ENCODE assay signal across 13 mouse cellular contexts in genomic region chr12:104830283-104830639, GRCm38 (mm10). TPM values are rescaled to one million over a fixed set of nuclear protein-coding genes. Genes with fewer than 3 reads are reported as not detected.
DNase-seq lines count a peak whose midpoint lies in the region; ATAC-seq and TF ChIP-seq lines count a peak whose summit lies in the region.
"Had no signal": no experiment of that assay in that cellular context is flagged by ENCODE, and none has a peak within 500 bp of the region (broad histone marks: within the 10 kb centered on the region; RNA-seq: fewer than 3 reads in every experiment).

No protein-coding gene starts in this region.

- no peaks in the 10 kb centered on the region for H3K9me3 ChIP-seq in hindbrain, embryonic 11.5 days (ENCODE audit: control insufficient read depth, low read length)
- H3K9me3 ChIP-seq in hindbrain, postnatal 0 days (ENCODE audit: low read length): no peaks in the 10 kb centered on the region
- no peaks in the 10 kb centered on the region for H3K9me3 ChIP-seq in lung, embryonic 14.5 days (ENCODE audit: low read depth, low read length)
- no peaks in the 10 kb centered on the region for H3K9me3 ChIP-seq in limb, embryonic 10.5 days (replicated peaks)
- H3K9me3 ChIP-seq in stomach, postnatal 0 days (ENCODE audit: control insufficient read depth, low read length): no peaks in the 10 kb centered on the region
- no peaks in the 10 kb centered on the region for H3K9me3 ChIP-seq in forebrain, embryonic 11.5 days (ENCODE audit: control insufficient read depth, low read length)
- H3K9me3 ChIP-seq in forebrain, embryonic 15.5 days: no peaks in the 10 kb centered on the region

- no peaks in the 10 kb centered on the region for H3K27me3 ChIP-seq in hindbrain, embryonic 11.5 days (ENCODE audit: control insufficient read depth, insufficient read depth, low read length)
- no peaks in the 10 kb centered on the region for H3K27me3 ChIP-seq in hindbrain, postnatal 0 days (ENCODE audit: insufficient read depth, low read length)
- H3K27me3 ChIP-seq in lung, embryonic 14.5 days (ENCODE audit: insufficient read depth, low read length): no peaks in the 10 kb centered on the region
- no peaks in the 10 kb centered on the region for H3K27me3 ChIP-seq in limb, embryonic 10.5 days (ENCODE audit: low read depth, poor library complexity, severe bottlenecking)
- H3K27me3 ChIP-seq in stomach, postnatal 0 days (ENCODE audit: control insufficient read depth, insufficient read depth, low read length): no peaks in the 10 kb centered on the region
- no peaks in the 10 kb centered on the region for H3K27me3 ChIP-seq in forebrain, embryonic 11.5 days (ENCODE audit: control insufficient read depth, insufficient read depth, low read length)
- H3K27me3 ChIP-seq in forebrain, embryonic 15.5 days: no peaks in the 10 kb centered on the region

- H3K27ac ChIP-seq in hindbrain, embryonic 11.5 days (ENCODE audit: low read depth, low read length): no peak overlapping the region
- no peak overlapping the region for H3K27ac ChIP-seq in hindbrain, postnatal 0 days
- peak overlapping the region; percentile 18; the same call in 1 of the 2 replicates for H3K27ac ChIP-seq in lung, embryonic 14.5 days (ENCODE audit: low read depth)
- 0 out of 2 replicates have a peak overlapping the region, but pooled peaks have one; percentile 12 for H3K27ac ChIP-seq in limb, embryonic 10.5 days
- peak overlapping the region; percentile 58 for H3K27ac ChIP-seq in stomach, postnatal 0 days (replicated peaks)
- no peak overlapping the region for H3K27ac ChIP-seq in forebrain, embryonic 11.5 days (ENCODE audit: low read depth, low read length)
- no peak overlapping the region for H3K27ac ChIP-seq in forebrain, embryonic 15.5 days (replicated peaks)

- no peaks in the 10 kb centered on the region for H3K36me3 ChIP-seq in hindbrain, embryonic 11.5 days (ENCODE audit: control insufficient read depth, insufficient read depth, low read length)
- H3K36me3 ChIP-seq in hindbrain, postnatal 0 days (ENCODE audit: insufficient read depth, low read length): no peaks in the 10 kb centered on the region
- H3K36me3 ChIP-seq in lung, embryonic 14.5 days (ENCODE audit: insufficient read depth): no peaks in the 10 kb centered on the region
- no peaks in the 10 kb centered on the region for H3K36me3 ChIP-seq in limb, embryonic 10.5 days
- no peaks in the 10 kb centered on the region for H3K36me3 ChIP-seq in stomach, postnatal 0 days (ENCODE audit: control insufficient read depth, insufficient read depth, low read length)
- H3K36me3 ChIP-seq in forebrain, embryonic 11.5 days (ENCODE audit: control insufficient read depth, insufficient read depth, low read length): no peaks in the 10 kb centered on the region
- no peaks in the 10 kb centered on the region for H3K36me3 ChIP-seq in forebrain, embryonic 15.5 days

- TF ChIP-seq EP300 in stomach, postnatal 0 days (optimal IDR thresholded peaks at IDR 0.05): no peak

- peak; percentile 35; the same call in 1 of the 2 replicates for ATAC-seq in hindbrain, embryonic 11.5 days (ENCODE audit: low FRiP score)
- no peak for ATAC-seq in hindbrain, postnatal 0 days
- ATAC-seq in lung, embryonic 14.5 days (ENCODE audit: insufficient read depth): no peak; the same call in 1 of the 2 replicates
- no peak for ATAC-seq in stomach, postnatal 0 days (ENCODE audit: low FRiP score, low TSS enrichment)
- ATAC-seq in forebrain, embryonic 11.5 days (replicated peaks; ENCODE audit: low FRiP score): no peak
- ATAC-seq in forebrain, embryonic 15.5 days (replicated peaks): no peak

- no peak overlapping the region for H3K9ac ChIP-seq in hindbrain, embryonic 11.5 days (ENCODE audit: low read depth, low read length)
- no peak overlapping the region for H3K9ac ChIP-seq in hindbrain, postnatal 0 days (replicated peaks; ENCODE audit: low read length)
- H3K9ac ChIP-seq in lung, embryonic 14.5 days: no peak overlapping the region
- no peak overlapping the region for H3K9ac ChIP-seq in stomach, postnatal 0 days (ENCODE audit: low read length)
- H3K9ac ChIP-seq in forebrain, embryonic 11.5 days (ENCODE audit: low read length): no peak overlapping the region
- H3K9ac ChIP-seq in forebrain, embryonic 15.5 days (replicated peaks): no peak overlapping the region

- no peak for DNase-seq in hindbrain, embryonic 11.5 days (ENCODE audit: low spot score)
- no peak for DNase-seq in hindbrain, postnatal 0 days (ENCODE audit: low spot score)
- no peak for DNase-seq in lung, embryonic 14.5 days
- no peak for DNase-seq in lung, postnatal 4 days
- DNase-seq in limb, embryonic 10.5 days (ENCODE audit: low spot score): no peak
- no peak for DNase-seq in stomach, postnatal 0 days (ENCODE audit: low spot score)
- DNase-seq in forebrain, embryonic 11.5 days (ENCODE audit: low spot score): no peak
- DNase-seq: adrenal gland, adult 8-10 months; cerebellum, postnatal 36 days; right cerebral cortex, postnatal 4 days had no signal

- TF ChIP-seq CTCF in hindbrain, postnatal 0 days (IDR thresholded peaks at IDR 0.05; ENCODE audit: low read depth): no peak
- TF ChIP-seq CTCF in lung, embryonic 14.5 days (IDR thresholded peaks at IDR 0.05; ENCODE audit: low read depth): no peak
- TF ChIP-seq CTCF in stomach, postnatal 0 days (IDR thresholded peaks at IDR 0.05; ENCODE audit: low read depth): no peak

- no peaks in the 10 kb centered on the region for H3K4me1 ChIP-seq in hindbrain, embryonic 11.5 days (replicated peaks; ENCODE audit: control insufficient read depth, insufficient read depth, low read length)
- H3K4me1 ChIP-seq in hindbrain, postnatal 0 days (ENCODE audit: insufficient read depth, low read length): no peaks in the 10 kb centered on the region; the same call in 1 of the 2 replicates
- peaks cover 3% of the 10 kb centered on the region; the same call in 1 of the 2 replicates for H3K4me1 ChIP-seq in lung, embryonic 14.5 days (ENCODE audit: insufficient read depth)
- H3K4me1 ChIP-seq in limb, embryonic 10.5 days: peaks cover 43% of the 10 kb centered on the region
- peaks cover 5% of the 10 kb centered on the region for H3K4me1 ChIP-seq in stomach, postnatal 0 days (replicated peaks; ENCODE audit: control insufficient read depth, insufficient read depth)
- peaks cover 4% of the 10 kb centered on the region; the same call in 1 of the 2 replicates for H3K4me1 ChIP-seq in forebrain, embryonic 11.5 days (replicated peaks; ENCODE audit: control insufficient read depth, insufficient read depth, low read length)
- peaks cover 10% of the 10 kb centered on the region for H3K4me1 ChIP-seq in forebrain, embryonic 15.5 days

- no peak overlapping the region for H3K4me2 ChIP-seq in hindbrain, embryonic 11.5 days (replicated peaks; ENCODE audit: low read depth, low read length)
- H3K4me2 ChIP-seq in hindbrain, postnatal 0 days (ENCODE audit: low read depth, low read length): no peak overlapping the region
- no peak overlapping the region for H3K4me2 ChIP-seq in lung, embryonic 14.5 days
- H3K4me2 ChIP-seq in stomach, postnatal 0 days (replicated peaks; ENCODE audit: low read depth): no peak overlapping the region
- H3K4me2 ChIP-seq in forebrain, embryonic 11.5 days (ENCODE audit: low read depth, low read length, severe bottlenecking): no peak overlapping the region
- H3K4me2 ChIP-seq in forebrain, embryonic 15.5 days (replicated peaks): no peak overlapping the region

- no peak overlapping the region for H3K4me3 ChIP-seq in hindbrain, embryonic 11.5 days (ENCODE audit: low read depth, low read length)
- H3K4me3 ChIP-seq in hindbrain, postnatal 0 days (ENCODE audit: low read length): no peak overlapping the region
- no peak overlapping the region for H3K4me3 ChIP-seq in lung, embryonic 14.5 days (ENCODE audit: low read depth, low read length)
- H3K4me3 ChIP-seq in limb, embryonic 10.5 days: no peak overlapping the region
- H3K4me3 ChIP-seq in stomach, postnatal 0 days (ENCODE audit: low read depth, low read length): no peak overlapping the region
- H3K4me3 ChIP-seq in forebrain, embryonic 11.5 days (ENCODE audit: low read depth, low read length): no peak overlapping the region
- H3K4me3 ChIP-seq in forebrain, embryonic 15.5 days: no peak overlapping the region
- H3K4me3 ChIP-seq: erythroblast, embryonic 14.5 days had no signal

- 72% methylated on average over 7 of the region's 7 CpGs for WGBS in hindbrain, embryonic 11.5 days
- 69% methylated on average over 7 of the region's 7 CpGs for WGBS in hindbrain, postnatal 0 days
- WGBS in lung, embryonic 14.5 days: 66% methylated on average over 7 of the region's 7 CpGs
- 84% methylated on average over 7 of the region's 7 CpGs for WGBS in limb, embryonic 10.5 days
- 53% methylated on average over 7 of the region's 7 CpGs for WGBS in stomach, postnatal 0 days
- 72% methylated on average over 7 of the region's 7 CpGs for WGBS in forebrain, embryonic 11.5 days
- WGBS in forebrain, embryonic 15.5 days: 75% methylated on average over 7 of the region's 7 CpGs

RNA-seq across cellular contexts. Expression of gene Clmn, which starts 34.6 kb away (rescaled TPM):
- 2.8 and 4.3 TPM in 2 replicates for polyA plus RNA-seq in hindbrain, embryonic 11.5 days (2014; fragmentation: Nextera tagmentation; extraction: Ambion mirVana)
- total RNA-seq in hindbrain, postnatal 0 days (2014; rRNA removed): 2.6 and 3.1 TPM in 2 replicates
- polyA plus RNA-seq in hindbrain, postnatal 0 days (2015; fragmentation: Nextera tagmentation; extraction: Ambion mirVana): 1.7 and 2.6 TPM in 2 replicates
- 2.1 and 2.8 TPM in 2 replicates for polyA plus RNA-seq in lung, embryonic 14.5 days (2014; fragmentation: Nextera tagmentation; extraction: Ambion mirVana)
- 2.0 and 3.0 TPM in 2 replicates for polyA plus RNA-seq in limb, embryonic 10.5 days (2016; fragmentation: Nextera tagmentation; extraction: Ambion mirVana)
- polyA plus RNA-seq in stomach, postnatal 0 days (2015; fragmentation: Nextera tagmentation; extraction: Ambion mirVana): 5.5 and 8.0 TPM in 2 replicates
- polyA plus RNA-seq in forebrain, embryonic 11.5 days (2014; fragmentation: Nextera tagmentation; extraction: Ambion mirVana): 2.8 and 3.2 TPM in 2 replicates
- 1.0 and 1.2 TPM in 2 replicates for polyA plus RNA-seq in forebrain, embryonic 15.5 days (2015; fragmentation: Nextera tagmentation; extraction: Ambion mirVana)
- total RNA-seq: monocyte, adult 5-6 weeks had no signal

Comparison
In these comparisons a context has a peak if more than half of its experiments do, and no peak if none do; other contexts are left out.
1. H3K27ac ChIP-seq: peak in lung, embryonic 14.5 days (single experiment), limb, embryonic 10.5 days (single experiment) and stomach, postnatal 0 days (single experiment); none in hindbrain, embryonic 11.5 days (single experiment), hindbrain, postnatal 0 days (single experiment), forebrain, embryonic 11.5 days (single experiment) and forebrain, embryonic 15.5 days (single experiment).